Mouse (Mus musculus) heart, adult 2 months (tissue): Measurements from ENCODE around the gene Ptch2. TPM values are rescaled to one million over a fixed set of nuclear protein-coding genes. Genes with fewer than 3 reads are reported as not detected.

Source experiments
- DNase-seq, 2 experiments: peaks; one replicate each; pipeline ENCODE4 v3.0.0; 2021
- H3K27ac ChIP-seq: fragments of 200-600 bp; 2 replicates; pipeline ENCODE4 v1.8.1; 2022
- H3K27me3 ChIP-seq: fragments of 200-500 bp; 2 replicates; pipeline ENCODE4 v1.6.1; 2012; ENCODE audit warnings: mild to moderate bottlenecking, low read length, inconsistent platforms, mixed read lengths; ENCODE audit not compliant: control insufficient read depth, insufficient read depth
- H3K36me3 ChIP-seq: fragments of 200-500 bp; 2 replicates; pipeline ENCODE4 v1.6.1; 2012; ENCODE audit warnings: low read length, inconsistent platforms; ENCODE audit not compliant: control insufficient read depth, insufficient read depth
- H3K4me1 ChIP-seq: fragments of 200-500 bp; 2 replicates; pipeline ENCODE4 v1.6.1; 2011; ENCODE audit warnings: low read length; ENCODE audit not compliant: control insufficient read depth, insufficient read depth
- H3K4me3 ChIP-seq: fragments of 200-600 bp; 2 replicates; pipeline ENCODE4 v1.8.1; 2022
- H3K79me2 ChIP-seq: fragments of 200-500 bp; replicated peaks from 2 replicates; pipeline ENCODE4 v1.6.1; 2012; ENCODE audit warnings: mild to moderate bottlenecking, inconsistent platforms, low read length, moderate library complexity, mixed read lengths; ENCODE audit not compliant: control insufficient read depth, insufficient read depth
- H3K9ac ChIP-seq: fragments of 200-500 bp; 2 replicates; pipeline ENCODE4 v1.6.1; 2012; ENCODE audit warnings: low read depth, mild to moderate bottlenecking, control low read depth, inconsistent platforms, low read length, mixed read lengths
- CTCF ChIP-seq: fragments of 200-600 bp; IDR thresholded peaks from 2 replicates; pipeline ENCODE4 v1.8.1; 2022; ENCODE audit warnings: antibody characterized with exemption, mild to moderate bottlenecking, moderate library complexity
- EP300 ChIP-seq: fragments of 200-500 bp; IDR thresholded peaks from 2 replicates; pipeline ENCODE4 v1.6.1; 2011; ENCODE audit warnings: low read depth, low read length, control low read depth; ENCODE audit not compliant: insufficient read depth
- POLR2A ChIP-seq: fragments of 200-500 bp; IDR thresholded peaks from 2 replicates; pipeline ENCODE4 v1.6.1; 2011; ENCODE audit warnings: mild to moderate bottlenecking, low read depth, low read length, control low read depth; ENCODE audit not compliant: insufficient read depth
- WGBS: fragments of 180-500 bp; shearing (Covaris S2); methylation state at CpG from one replicate; pipeline ENCODE4 v1.1.7; 2018; 5-methylcytosine and 5-hydroxymethylcytosine counted together
- intact Hi-C: fragments of 180-260 bp; cut with DNase I; formaldehyde crosslinking; loops from one replicate; pipeline ENCODE4 v1.15.1; 2025
- polyA plus RNA-seq: library from polyadenylated mRNA; depleted of rRNA; stranded (reverse); fragments of >200 nt; gene quantifications from 2 replicates; pipeline ENCODE4 v1.2.3, GENCODE M21; 2012
- total RNA-seq, 2 experiments: library from RNA; stranded (reverse); gene quantifications; 2 replicates each; pipeline ENCODE4 v1.2.3; 2021

Gene Ptch2
- total and polyA plus RNA-seq, 3 experiments: 0.70 to 2.4 (median 0.86) TPM

DNA sequence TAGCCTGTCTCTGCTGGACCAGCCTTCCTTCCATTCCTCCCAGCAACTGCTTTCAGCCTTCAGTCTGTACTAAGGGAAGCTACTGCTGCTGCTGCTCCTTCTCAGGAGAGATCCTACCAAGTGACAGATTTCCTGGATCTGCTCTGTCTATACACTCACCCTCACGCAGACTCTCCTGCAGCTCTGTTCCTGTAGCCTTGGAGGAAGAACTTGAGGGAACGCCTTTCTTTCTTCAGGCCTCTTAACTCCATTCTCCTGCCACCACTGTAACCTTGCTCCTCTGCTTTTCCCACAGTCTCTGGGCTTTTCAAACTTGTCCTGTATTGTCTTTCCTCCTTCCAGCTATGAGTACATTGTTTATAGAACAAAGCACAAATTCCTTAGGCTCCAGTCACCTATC is 39.4 kb upstream of the Ptch2 start:
- Histone ChIP-seq H3K4me1 (peaks cover 1% of the 10 kb centered on the region; the same call in 1 of the 2 replicates), H3K9ac (no peak overlapping the region), H3K79me2 (no peaks in the 10 kb centered on the region), H3K27me3 (no peaks in the 10 kb centered on the region), H3K27ac (no peak overlapping the region), H3K36me3 (no peaks in the 10 kb centered on the region), H3K4me3 (no peak overlapping the region)
- intact Hi-C loops: no loop called here
- DNase-seq: no peak
- TF ChIP-seq CTCF (no peak), EP300 (no peak), POLR2A (no peak)
- WGBS: 46% methylated on average over 2 of the region's 2 CpGs

DNA sequence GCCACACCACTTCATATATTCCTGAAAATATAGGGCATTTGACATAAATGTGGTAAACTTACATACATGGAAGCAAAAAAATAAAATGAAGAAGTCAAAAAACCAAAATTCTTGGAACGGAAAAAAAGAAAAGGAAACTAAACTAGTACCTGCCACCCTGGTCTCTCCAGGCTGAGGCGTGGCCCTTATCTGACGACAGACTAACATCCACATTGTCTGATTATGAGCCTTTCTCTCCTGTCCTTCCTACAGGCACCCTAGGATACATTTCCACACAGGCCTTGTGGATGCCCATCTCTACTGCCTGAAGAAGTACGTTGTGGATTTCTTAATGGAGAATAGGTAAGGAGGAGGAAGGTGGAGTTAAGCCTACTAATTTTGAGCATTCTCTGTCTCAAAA is 37.4 kb upstream of the Ptch2 start:
- intact Hi-C loops: no loop called here

DNA sequence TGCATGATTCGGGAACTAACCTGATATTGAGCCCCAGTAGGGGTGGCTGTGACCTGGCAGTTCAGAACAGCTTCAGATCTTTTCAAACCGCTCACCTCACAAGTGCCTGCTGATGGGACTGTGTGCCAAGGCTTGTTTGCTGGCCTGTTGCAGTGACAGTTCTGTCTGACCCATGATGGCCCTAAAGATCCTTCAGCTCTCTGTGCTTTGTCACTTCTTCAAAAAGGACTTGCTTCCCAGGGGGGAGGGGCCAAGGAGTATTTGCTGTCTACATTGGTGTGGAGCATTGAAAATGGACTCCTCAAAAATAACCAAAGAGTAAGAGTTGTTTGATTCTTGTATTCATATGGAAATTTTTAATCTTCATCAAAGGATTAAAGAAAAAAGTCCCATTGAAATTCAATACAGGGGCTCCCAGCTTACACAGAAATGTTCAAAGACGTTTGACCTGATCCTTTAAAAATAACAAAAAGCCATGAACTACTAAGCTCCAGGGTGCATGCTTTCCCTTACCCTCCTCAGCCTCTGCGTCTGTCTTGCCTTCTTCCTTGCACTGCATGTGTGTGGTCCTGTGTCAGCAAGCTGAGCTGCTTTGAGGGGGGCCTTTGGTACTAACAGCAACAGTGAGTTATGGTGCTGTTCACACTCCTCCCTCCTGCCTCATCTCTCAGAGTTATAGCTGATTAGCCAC is 33.0 kb upstream of the Ptch2 start:
- no peak overlapping the region for H3K9ac ChIP-seq
- H3K27me3 ChIP-seq: no peaks in the 10 kb centered on the region
- H3K4me3 ChIP-seq: no peak overlapping the region
- no peaks in the 10 kb centered on the region; the same call in 1 of the 2 replicates for H3K36me3 ChIP-seq
- intact Hi-C loops: no loop called here
- H3K79me2 ChIP-seq: no peaks in the 10 kb centered on the region
- TF ChIP-seq EP300 (no peak), CTCF (no peak)
- no peak for DNase-seq
- H3K4me1 ChIP-seq: no peaks in the 10 kb centered on the region
- WGBS: 79% methylated on average over 4 of the region's 4 CpGs
- H3K27ac ChIP-seq: no peak overlapping the region

More for the DNA sequence above, 37.4 kb upstream of the Ptch2 start:
- no peak overlapping the region for H3K9ac ChIP-seq
- no peaks in the 10 kb centered on the region for H3K27me3 ChIP-seq
- no peak overlapping the region for H3K4me3 ChIP-seq
- H3K4me1 ChIP-seq: no peaks in the 10 kb centered on the region
- TF ChIP-seq CTCF (no peak), EP300 (no peak), POLR2A (no peak)
- H3K79me2 ChIP-seq: no peaks in the 10 kb centered on the region
- H3K36me3 ChIP-seq: no peaks in the 10 kb centered on the region
- WGBS: 84% methylated on average over 4 of the region's 4 CpGs
- no peak overlapping the region for H3K27ac ChIP-seq
- no peak for DNase-seq

DNA sequence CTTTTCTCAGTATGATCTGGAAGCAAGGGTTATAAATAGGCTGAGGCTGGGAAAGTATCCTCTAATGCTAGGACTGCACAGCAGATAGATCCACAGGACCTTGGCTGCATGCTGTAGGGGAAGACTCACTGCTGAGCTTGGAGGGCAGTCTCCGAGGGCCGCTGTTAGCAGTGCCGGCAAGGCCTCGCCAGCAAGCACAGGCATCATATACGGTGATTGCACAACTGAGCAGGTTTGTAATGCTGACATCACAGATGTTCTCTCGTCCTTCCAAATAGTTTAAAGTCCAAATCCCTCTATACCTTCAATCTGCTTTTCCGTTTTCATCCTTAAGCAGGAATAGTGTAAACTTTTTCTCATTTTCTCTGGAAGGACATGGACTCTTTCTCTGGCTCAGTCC is 27.8 kb upstream of the Ptch2 start:
- H3K27ac ChIP-seq: no peak overlapping the region
- H3K27me3 ChIP-seq: no peaks in the 10 kb centered on the region
- TF ChIP-seq CTCF (no peak), POLR2A (no peak), EP300 (no peak)
- WGBS: 91% methylated on average over 7 of the region's 7 CpGs
- no peaks in the 10 kb centered on the region for H3K79me2 ChIP-seq
- no peaks in the 10 kb centered on the region for H3K4me1 ChIP-seq
- intact Hi-C loops: no loop called here
- H3K4me3 ChIP-seq: no peak overlapping the region
- DNase-seq: no peak
- no peak overlapping the region for H3K9ac ChIP-seq
- peaks cover 1% of the 10 kb centered on the region; the same call in 1 of the 2 replicates for H3K36me3 ChIP-seq

DNA sequence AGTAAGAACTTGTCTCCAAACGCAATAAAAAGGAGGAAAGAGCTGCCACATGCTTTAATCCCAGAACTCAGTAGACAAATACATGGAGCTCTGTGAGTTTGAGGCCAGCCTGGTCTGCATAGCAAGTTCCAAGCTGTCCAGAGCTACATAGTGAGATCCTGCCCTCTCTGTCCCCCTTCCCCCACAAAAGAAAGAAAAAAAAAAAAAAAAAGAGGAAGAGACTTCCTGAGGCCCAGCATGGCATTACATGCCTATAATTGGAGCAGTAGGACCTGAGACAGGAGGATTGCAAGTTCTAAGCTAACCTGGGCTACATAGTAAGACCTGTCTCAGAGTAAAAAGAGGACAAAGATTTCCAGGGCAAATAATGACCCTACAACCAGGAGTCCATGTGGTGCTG is 26.2 kb upstream of the Ptch2 start:
- H3K9ac ChIP-seq: no peak overlapping the region
- TF ChIP-seq CTCF (no peak), EP300 (no peak), POLR2A (no peak)
- no peaks in the 10 kb centered on the region for H3K79me2 ChIP-seq
- H3K4me1 ChIP-seq: no peaks in the 10 kb centered on the region
- no peaks in the 10 kb centered on the region for H3K27me3 ChIP-seq
- peaks cover 1% of the 10 kb centered on the region; the same call in 1 of the 2 replicates for H3K36me3 ChIP-seq
- no peak overlapping the region for H3K4me3 ChIP-seq
- no peak overlapping the region for H3K27ac ChIP-seq
- intact Hi-C loops: no loop called here
- no peak for DNase-seq
- 86% methylated on average over 1 of the region's 1 CpGs for WGBS

DNA sequence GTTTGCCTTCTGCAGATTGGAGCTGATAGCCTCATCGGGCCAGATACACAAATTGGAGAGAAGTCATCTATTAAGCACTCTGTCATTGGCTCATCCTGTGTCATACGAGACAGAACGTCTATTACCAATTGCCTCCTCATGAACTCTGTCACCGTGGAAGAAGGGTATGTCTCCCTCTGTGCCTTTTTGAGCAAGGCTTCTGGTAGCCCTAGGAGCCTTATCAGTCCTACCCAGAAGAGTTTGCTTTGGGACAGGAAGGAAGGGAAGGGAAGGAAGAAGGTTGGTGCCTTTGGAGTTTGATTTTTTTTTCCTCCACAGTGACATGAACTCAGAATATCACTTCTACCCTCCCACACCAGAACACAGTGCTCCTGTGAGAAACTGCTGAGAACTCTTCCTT is 25.3 kb upstream of the Ptch2 start:
- intact Hi-C loops: no loop called here
- Histone ChIP-seq H3K36me3 (peaks cover 1% of the 10 kb centered on the region; the same call in 1 of the 2 replicates), H3K79me2 (no peaks in the 10 kb centered on the region), H3K27ac (no peak overlapping the region), H3K4me3 (no peak overlapping the region), H3K4me1 (no peaks in the 10 kb centered on the region), H3K9ac (no peak overlapping the region), H3K27me3 (no peaks in the 10 kb centered on the region)
- 47% methylated on average over 4 of the region's 4 CpGs for whole genome bisulfite sequencing
- TF ChIP-seq EP300 (no peak), POLR2A (no peak), CTCF (no peak)
- DNase-seq: no peak
